Mouse (Mus musculus): ENCODE measurements around the gene Cryge. TPM values are rescaled to one million over a fixed set of nuclear protein-coding genes. Genes with fewer than 3 reads are reported as not detected.

The Cryge gene
- polyA plus RNA-seq, 1 experiment from 2014 or later, result not detected

Other genes starting within 250 kb of the Cryge start
- gene Plekhm3, start 94.3 kb downstream of the Cryge start, polyA plus RNA-seq (2015; fragmentation: Nextera tagmentation; extraction: Ambion mirVana), result 2.0 and 2.5 TPM in 2 replicates
- 0.09 and 0.25 TPM in 2 replicates for gene Akr1cl, start 18.4 kb downstream of the Cryge start, polyA plus RNA-seq (2015; fragmentation: Nextera tagmentation; extraction: Ambion mirVana)
- not detected in 2 replicates for gene Crygd, start 12.3 kb upstream of the Cryge start, polyA plus RNA-seq (2015; fragmentation: Nextera tagmentation; extraction: Ambion mirVana)
- not detected in 2 replicates for gene Crygc, start 22.5 kb upstream of the Cryge start, polyA plus RNA-seq (2015; fragmentation: Nextera tagmentation; extraction: Ambion mirVana)
- gene Crygb, start 31.1 kb upstream of the Cryge start, polyA plus RNA-seq (2015; fragmentation: Nextera tagmentation; extraction: Ambion mirVana), result not detected in 2 replicates
- gene Cryga, start 52.2 kb upstream of the Cryge start, polyA plus RNA-seq (2015; fragmentation: Nextera tagmentation; extraction: Ambion mirVana), result not detected in 2 replicates
- not detected in 2 replicates for gene Gm28845, start 68.4 kb upstream of the Cryge start, polyA plus RNA-seq (2015; fragmentation: Nextera tagmentation; extraction: Ambion mirVana)
- 0.13 and 0.48 TPM in 2 replicates for gene D630023F18Rik, start 72.1 kb upstream of the Cryge start, polyA plus RNA-seq (2015; fragmentation: Nextera tagmentation; extraction: Ambion mirVana)
- 136 and 151 TPM in 2 replicates for gene Idh1, start 135.4 kb upstream of the Cryge start, polyA plus RNA-seq (2015; fragmentation: Nextera tagmentation; extraction: Ambion mirVana)
- 3.5 and 3.7 TPM in 2 replicates for gene Pikfyve, start 135.5 kb upstream of the Cryge start, polyA plus RNA-seq (2015; fragmentation: Nextera tagmentation; extraction: Ambion mirVana)
- gene Pth2r, start 230.9 kb upstream of the Cryge start, polyA plus RNA-seq (2015; fragmentation: Nextera tagmentation; extraction: Ambion mirVana), result not detected in 2 replicates